Mouse (Mus musculus) heart, postnatal 0 days (tissue): ENCODE measurements around the gene Fbxl18.

Experiments
- CTCF ChIP-seq: IDR thresholded peaks from 2 replicates; pipeline ENCODE4 v1.5.1; 2016; ENCODE audit warnings: antibody characterized with exemption, control low read depth, low read depth
- EP300 ChIP-seq: IDR thresholded peaks from 2 replicates; pipeline ENCODE4 v1.6.1; 2016; ENCODE audit warnings: antibody characterized with exemption, low read depth

DNA sequence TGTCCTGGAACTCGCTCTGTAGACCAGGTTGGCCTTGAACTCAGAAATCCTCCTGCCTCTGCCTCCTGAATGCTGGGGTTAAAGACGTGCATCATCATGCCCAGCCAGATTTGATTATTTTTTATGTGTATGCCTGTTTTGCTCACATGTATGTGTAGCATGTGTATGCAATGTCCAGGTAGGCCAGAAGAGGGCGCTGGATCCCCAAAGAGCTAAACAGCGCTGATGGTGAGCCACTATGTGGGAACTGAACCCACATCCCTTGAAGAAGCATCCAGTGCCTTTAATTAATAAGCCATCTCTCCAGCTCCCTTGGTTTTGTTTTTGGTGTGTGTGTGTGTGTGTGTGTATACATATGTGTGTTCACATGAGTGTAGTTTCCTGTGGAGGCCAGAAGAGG lies 38.8 kb downstream of the Fbxl18 start:
- TF ChIP-seq CTCF (no peak), EP300 (no peak)
